Mouse (Mus musculus): ENCODE results near the gene Qrsl1.

- no peak for TF ChIP-seq GATA1 (IDR thresholded peaks at IDR 0.05; ENCODE audit: low read length)
- TF ChIP-seq TAL1 (IDR thresholded peaks at IDR 0.05; ENCODE audit: low read length), result no peak
Measured at GRCm38 (mm10) chr10:43900883-43901570, 518 bp downstream of the Qrsl1 start.

All from erythroblast, embryonic 14.5 days (primary cell).